Mouse (Mus musculus): ENCODE results near the gene Tex45. TPM values are rescaled to one million over a fixed set of nuclear protein-coding genes. Genes with fewer than 3 reads are reported as not detected.

Tex45 gene
- total RNA-seq, 2 experiments from 2014 or later = 0.15 TPM; not detected in 1

DNA sequence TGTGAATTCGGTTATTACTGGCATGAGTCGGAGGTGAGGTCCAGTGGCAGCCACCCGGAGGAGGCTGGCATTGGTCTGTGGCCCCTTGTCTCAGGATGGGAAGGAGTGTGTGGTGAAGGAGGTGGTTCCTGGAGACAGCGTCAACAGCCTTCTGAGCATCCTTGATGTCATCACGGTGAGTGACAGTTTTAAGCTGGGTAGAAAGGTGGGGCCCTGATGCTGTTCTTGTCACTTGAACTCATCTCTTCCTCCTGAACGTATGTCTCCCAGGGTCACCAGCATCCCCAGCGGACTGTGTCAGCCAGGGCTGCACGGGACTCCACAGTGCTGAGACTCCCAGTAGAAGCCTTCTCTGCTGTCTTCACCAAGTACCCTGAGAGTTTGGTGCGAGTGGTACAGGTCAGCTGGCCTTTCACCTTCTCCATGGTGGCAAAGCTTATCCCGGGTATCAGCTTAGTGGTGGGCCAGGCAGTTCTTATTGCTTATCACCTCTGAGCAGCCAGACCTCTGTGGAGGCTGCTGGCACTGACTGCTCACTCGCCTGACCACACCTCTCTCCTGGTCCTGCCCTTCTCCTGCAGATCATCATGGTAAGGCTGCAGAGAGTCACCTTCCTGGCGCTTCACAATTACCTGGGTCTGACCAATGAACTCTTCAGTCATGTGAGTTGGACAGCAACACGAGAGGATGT is 51.5 kb downstream of the Tex45 start:
- no peak for DNase-seq
- intact Hi-C loops (cut with DNase I) = no loop called here

DNA sequence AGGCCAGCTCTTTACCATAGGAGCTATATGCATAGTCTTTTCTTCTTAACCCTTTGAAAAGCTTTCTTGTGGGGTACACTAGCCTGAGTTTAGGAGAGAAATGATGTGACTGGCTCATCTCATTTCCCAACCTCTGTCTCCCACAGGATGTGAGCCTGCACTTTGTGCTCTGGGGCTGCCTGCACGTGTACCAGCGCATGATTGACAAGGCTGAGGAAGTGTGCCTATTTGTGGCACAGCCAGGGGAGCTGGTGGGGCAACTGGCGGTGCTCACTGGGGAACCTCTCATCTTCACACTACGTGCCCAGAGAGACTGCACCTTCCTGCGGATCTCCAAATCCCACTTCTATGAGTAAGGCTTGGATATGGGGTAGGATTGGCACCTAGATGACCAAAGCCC is 60.2 kb downstream of the Tex45 start:
- intact Hi-C loops (cut with DNase I) = no loop called here
- DNase-seq = no peak

DNA sequence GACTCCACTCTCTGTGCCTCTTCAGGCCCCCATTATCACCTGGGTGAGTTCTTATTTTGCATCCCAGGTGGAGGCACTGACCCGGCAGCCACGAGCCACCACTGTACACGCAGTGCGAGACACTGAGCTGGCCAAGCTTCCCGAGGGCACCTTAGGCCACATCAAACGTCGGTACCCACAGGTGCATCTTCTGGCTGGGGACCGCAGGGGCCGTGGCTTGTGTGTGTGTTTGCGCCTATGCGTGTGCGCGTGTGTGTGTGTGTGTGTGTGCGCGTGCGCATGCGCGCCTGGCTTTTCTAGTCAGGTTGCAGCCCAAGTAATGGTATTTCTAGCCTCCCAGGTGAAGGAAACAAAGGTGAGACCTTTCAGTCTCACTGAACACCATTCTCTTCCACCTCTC is 61.3 kb downstream of the Tex45 start:
- intact Hi-C loops (cut with DNase I) = no loop called here

GRCm38 (mm10) chr8:3536053-3536841 is 65.6 kb downstream of the Tex45 start:
- intact Hi-C loops (cut with DNase I) = no loop called here
- no peak for DNase-seq

More for the DNA sequence above, 61.3 kb downstream of the Tex45 start:
- no peak for DNase-seq

Other genes starting within 250 kb of the Tex45 start
- gene Insr, start 191.2 kb upstream of the Tex45 start, total RNA-seq (2021) = 10 to 100 TPM; 49.0 to 62.6 TPM
- under 1 TPM in 1 of 2 experiments, not detected in 1; 0.28 TPM for gene A430078G23Rik, start 117.4 kb upstream of the Tex45 start, total RNA-seq (2021)
- gene Arhgef18, start 77.9 kb upstream of the Tex45 start, total RNA-seq (2021) = 1 to 10 TPM; 7.9 to 9.1 TPM
- 1 to 10 TPM; 2.4 to 3.5 TPM for gene Pex11g, start 3.2 kb upstream of the Tex45 start, total RNA-seq (2021)
- gene Zfp358, start 22.3 kb downstream of the Tex45 start, total RNA-seq (2021) = 10 to 100 TPM; 28.8 to 29.1 TPM
- gene Mcoln1, start 29.6 kb downstream of the Tex45 start, total RNA-seq (2021) = 10 to 100 TPM; 21.3 to 23.0 TPM
- 10 to 100 TPM in 1 of 2 experiments, 1 to 10 TPM in 1; 8.4 to 10.4 TPM for gene Pnpla6, start 44.5 kb downstream of the Tex45 start, total RNA-seq (2021)
- gene C330021F23Rik, start 97.1 kb downstream of the Tex45 start, total RNA-seq (2021) = not detected
- under 1 TPM; 0.36 to 0.54 TPM for gene Camsap3, start 116.4 kb downstream of the Tex45 start, total RNA-seq (2021)
- gene Xab2, start 150.5 kb downstream of the Tex45 start, total RNA-seq (2021) = 10 to 100 TPM in 1 of 2 experiments, 1 to 10 TPM in 1; 10.0 to 10.8 TPM
- 10 to 100 TPM; 73.8 to 77.0 TPM for gene Pet100, start 150.7 kb downstream of the Tex45 start, total RNA-seq (2021)
- not detected for gene Pcp2, start 154.7 kb downstream of the Tex45 start, total RNA-seq (2021)
- gene Stxbp2, start 160.1 kb downstream of the Tex45 start, total RNA-seq (2021) = 1 to 10 TPM; 2.4 to 3.0 TPM
- gene Retn, start 184.9 kb downstream of the Tex45 start, total RNA-seq (2021) = 1 to 10 TPM; 2.0 to 2.3 TPM
- not detected for gene Mcemp1, start 194.9 kb downstream of the Tex45 start, total RNA-seq (2021)
- not detected for gene Fcor, start 201.5 kb downstream of the Tex45 start, total RNA-seq (2021)
- gene Trappc5, start 205.4 kb downstream of the Tex45 start, total RNA-seq (2021) = 10 to 100 TPM; 16.3 to 16.8 TPM
- not detected for gene Fcer2a, start 223.3 kb downstream of the Tex45 start, total RNA-seq (2021)
- not detected for gene Clec4g, start 249.8 kb downstream of the Tex45 start, total RNA-seq (2021)

Data from gastrocnemius, postnatal 36 days (tissue).